Mouse (Mus musculus): ENCODE results near the gene Myo5c. TPM values are rescaled to one million over a fixed set of nuclear protein-coding genes. Genes with fewer than 3 reads are reported as not detected.
A peak's percentile ranks its signal among the peaks of the same experiment; 100 is the strongest.

Gene Myo5c
- total and polyA plus RNA-seq, 3 experiments = 0.38 to 3.7 (median 2.5) TPM

GRCm38 (mm10) chr9:75275051-75275450 lies 43.2 kb downstream of the Myo5c start:
- no peak for DNase-seq

- peak; percentile 64 for DNase-seq
Measured at GRCm38 (mm10) chr9:75280814-75281213, 49.0 kb downstream of the Myo5c start.

DNA sequence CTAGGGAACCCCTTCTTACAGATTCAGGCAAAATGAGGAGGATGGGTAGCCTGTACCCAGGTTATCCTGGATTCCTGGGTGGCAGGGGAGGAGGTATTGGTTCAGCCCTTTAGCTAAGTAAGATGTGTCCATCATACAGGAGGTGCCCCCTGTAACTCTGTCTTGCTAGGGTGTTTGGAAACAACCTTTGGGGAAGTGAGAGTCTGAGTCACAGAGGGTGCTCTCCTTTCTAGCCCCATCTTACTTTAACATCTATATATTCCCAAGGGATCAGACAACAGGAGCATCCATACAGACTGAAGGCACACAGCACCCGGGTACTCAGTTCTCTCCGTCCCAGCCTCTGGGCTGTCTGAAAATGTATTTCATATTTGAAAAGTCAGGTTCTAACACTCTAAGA lies 50.4 kb downstream of the Myo5c start:
- DNase-seq = no peak

DNA sequence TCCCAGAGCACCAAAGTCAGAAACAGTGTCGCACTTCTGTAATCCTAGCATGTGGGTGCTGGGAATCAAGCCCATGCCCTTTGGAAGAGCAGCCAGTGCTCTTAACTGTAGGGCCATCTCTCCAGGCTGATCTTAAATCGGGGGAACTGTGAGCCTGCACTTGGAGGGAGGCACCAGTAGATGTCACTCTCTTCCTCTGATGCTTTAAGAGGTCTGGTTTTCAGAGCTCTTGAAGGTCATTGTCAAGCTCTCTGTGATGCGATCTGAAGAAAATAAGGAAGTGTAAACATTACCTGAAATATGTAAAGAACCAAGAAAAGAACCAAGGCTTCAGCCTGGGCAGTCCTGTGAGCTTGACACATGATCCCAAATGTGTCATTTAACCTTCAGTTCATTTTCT lies 51.0 kb downstream of the Myo5c start:
- DNase-seq = peak; percentile 47

DNA sequence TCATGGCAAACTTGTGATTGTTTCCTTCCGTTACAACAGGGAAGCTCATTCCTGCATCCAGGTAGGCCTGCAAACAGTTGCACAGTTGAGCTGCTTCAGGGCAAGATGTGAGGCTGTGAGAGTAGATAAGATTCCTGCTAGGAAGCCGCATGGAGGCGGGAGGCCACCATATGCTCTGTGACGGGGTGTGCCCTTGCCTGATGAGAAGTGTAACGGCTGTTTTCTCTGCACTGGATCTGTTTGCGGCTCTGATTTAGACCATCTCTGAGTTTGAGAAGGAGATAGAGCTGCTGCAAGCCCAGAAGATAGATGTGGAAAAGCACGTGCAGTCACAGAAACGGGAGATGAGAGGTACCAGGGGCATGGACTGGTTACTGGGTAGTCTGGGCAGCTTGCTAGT lies 51.8 kb downstream of the Myo5c start:
- no peak for DNase-seq

GRCm38 (mm10) chr9:75285363-75285762 lies 53.5 kb downstream of the Myo5c start:
- no peak for DNase-seq

- no peak for DNase-seq
Measured at GRCm38 (mm10) chr9:75287636-75288035, 55.8 kb downstream of the Myo5c start.

DNA sequence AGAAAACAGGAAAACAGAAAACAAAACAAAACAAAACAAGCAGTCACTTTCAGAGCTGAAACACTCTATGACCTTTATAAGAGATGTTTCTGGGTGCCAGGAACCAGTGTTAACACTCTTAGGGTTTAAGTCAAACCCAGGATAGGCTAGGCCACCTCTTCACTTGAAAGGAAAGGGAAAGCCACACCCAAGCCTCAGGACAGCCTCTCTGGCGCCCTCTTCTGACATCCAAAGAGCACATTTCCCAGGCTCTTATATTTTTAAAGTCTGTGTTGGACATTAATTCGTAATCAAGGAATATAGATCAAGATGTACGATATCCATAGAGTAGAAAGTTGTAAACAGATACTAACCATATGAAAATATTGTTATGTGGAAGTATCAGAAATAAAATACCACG lies 57.7 kb downstream of the Myo5c start:
- DNase-seq = peak; percentile 30

DNA sequence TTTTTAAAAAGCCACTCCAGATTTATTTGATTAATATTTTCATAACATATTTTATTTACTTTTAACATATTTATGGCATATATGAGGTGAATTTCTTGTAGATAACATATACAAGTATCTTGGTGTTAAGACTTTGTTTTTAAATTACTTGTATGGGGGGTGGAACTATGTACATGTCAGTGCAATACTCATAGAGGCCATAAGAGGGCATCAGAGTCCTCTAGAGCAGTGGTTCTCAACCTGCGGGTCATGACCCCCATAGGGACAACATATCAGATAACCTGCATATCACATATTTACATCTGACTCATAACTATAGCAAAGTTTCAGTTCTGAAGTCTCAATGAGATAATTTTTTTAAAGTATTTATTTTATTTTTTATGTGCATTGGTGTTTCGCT lies 67.5 kb downstream of the Myo5c start:
- DNase-seq = no peak

GRCm38 (mm10) chr9:75303033-75303432 lies 71.2 kb downstream of the Myo5c start:
- no peak for DNase-seq

DNA sequence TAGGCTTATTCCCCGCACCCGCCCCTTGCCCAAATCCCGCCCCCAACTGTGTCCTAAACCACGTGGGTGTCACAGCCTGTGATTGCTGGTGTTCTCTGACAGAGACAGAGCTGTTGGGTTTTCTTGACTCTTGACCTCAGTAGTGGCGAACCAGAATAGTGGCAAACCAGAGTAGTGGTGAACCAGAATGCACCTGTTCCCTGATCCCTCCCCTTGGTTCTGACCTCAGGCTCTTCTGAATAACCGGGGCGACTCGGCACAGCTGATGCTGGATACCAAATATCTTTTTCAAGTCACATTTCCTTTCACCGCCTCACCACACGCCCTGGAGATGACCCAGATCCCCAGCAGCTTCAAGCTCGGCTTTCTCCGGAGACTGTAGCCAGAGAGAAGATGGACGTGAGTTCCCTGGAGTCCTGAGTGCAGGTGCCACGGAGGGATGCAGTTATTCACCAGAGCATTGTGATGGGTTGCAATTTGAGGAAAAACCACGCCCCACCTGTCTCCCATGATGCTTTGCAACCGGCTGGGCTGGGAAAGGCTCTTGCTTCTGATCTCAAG lies 72.0 kb downstream of the Myo5c start:
- no peak for DNase-seq

GRCm38 (mm10) chr9:75304286-75304685 lies 72.5 kb downstream of the Myo5c start:
- DNase-seq = no peak

- no peak for DNase-seq
Measured at GRCm38 (mm10) chr9:75306126-75306898, 74.5 kb downstream of the Myo5c start, which contains the start of gene Gnb5. Gene Gnb5 (plus strand): TSS chr9:75306288.

- no peak for DNase-seq
Measured at GRCm38 (mm10) chr9:75307015-75307414, 75.2 kb downstream of the Myo5c start.

DNA sequence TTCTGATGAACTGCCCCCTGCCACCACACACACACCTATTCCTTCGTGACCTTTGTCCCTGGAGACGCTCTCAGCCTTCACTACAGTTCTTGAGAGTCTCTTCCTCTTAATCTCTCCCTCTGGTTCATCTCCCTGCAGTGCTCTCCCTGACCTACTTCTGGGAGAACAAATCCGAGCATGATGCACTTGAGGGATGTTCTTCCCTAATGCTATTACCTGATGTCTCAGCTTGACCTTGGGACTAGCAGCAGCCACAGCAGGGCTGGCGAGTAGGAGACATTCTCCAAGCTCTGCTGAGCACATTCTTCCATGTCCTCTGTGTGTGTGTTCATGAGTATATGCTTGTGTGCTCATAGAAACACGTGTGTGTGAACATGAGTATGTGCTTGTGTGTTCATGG lies 76.8 kb downstream of the Myo5c start:
- no peak for DNase-seq

DNA sequence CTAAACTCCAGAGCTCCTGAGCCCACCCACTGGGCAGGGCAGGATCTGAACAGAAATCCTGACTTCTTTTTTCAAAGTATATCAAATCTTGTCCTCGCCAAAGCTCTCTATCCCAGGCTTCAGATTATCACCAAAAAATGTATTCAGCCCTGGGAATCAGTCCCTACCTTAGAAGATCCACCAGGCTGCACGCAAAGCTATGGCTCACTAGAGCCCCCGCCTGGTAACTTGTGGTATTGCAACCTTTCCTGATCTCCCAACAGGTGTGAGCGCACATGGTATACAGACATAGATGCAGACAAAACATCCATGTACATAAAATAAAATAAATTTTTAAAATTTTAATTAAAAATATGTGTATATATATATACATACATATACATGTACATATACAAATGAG lies 80.2 kb downstream of the Myo5c start:
- peak; percentile 61 for DNase-seq

- no peak for DNase-seq
Measured at GRCm38 (mm10) chr9:75313138-75313831, 81.5 kb downstream of the Myo5c start.

- DNase-seq = peak; percentile 92
Measured at GRCm38 (mm10) chr9:75313832-75314516, 82.2 kb downstream of the Myo5c start.

- no peak for DNase-seq
Measured at GRCm38 (mm10) chr9:75314517-75315105, 82.8 kb downstream of the Myo5c start.

DNA sequence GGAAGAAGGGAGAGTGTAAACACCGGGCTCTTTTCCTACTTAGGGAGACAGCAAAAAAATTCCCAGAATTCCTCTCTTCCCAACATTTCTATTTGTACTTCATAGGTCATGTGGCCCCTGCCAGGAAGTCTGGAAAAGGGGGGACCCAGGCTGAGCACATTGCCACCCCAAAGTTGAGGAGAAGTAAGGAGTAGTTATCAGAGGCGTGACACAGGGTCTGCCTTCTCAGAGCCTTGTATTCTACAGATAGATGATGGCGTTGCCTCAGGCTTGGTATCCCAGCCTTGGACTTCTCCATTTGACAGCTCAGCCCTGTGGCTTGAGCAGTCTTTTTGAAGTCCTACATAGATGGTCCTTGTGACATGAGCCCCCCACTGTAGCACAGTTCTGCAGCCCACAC lies 83.4 kb downstream of the Myo5c start:
- no peak for DNase-seq

DNA sequence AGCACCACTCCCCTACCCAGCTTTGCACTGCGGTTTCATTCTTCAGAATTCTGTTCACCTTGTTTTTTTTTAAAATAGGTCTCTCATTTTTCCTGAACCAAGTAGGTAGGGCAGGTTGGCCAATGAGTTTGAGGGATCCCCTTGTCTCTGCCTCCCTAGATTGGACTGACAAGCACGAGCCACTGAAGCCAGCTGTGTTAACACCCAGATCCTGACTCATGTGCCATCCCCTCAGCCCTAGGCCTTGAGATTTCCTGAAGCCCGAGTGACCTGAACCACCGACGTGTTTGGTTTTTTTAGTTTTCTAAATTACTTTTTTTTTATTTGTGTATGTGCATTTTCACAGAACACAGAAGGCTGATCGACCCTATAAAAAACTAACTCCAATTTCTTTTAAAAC lies 85.0 kb downstream of the Myo5c start:
- DNase-seq = peak; percentile 64

GRCm38 (mm10) chr9:75318196-75318595 lies 86.4 kb downstream of the Myo5c start:
- DNase-seq = peak; percentile 76

Measured in adrenal gland, adult 2 months (tissue).